Mouse (Mus musculus) G1E (cell line): ENCODE results near the gene Tmigd1.

ENCODE experiments used
- CTCF ChIP-seq: IDR thresholded peaks from 2 replicates; pipeline ENCODE4 v1.5.1; 2012; ENCODE audit warnings: low read depth, low read length, inconsistent platforms, mixed read lengths
- GATA1 ChIP-seq: IDR thresholded peaks from 2 replicates; pipeline ENCODE4 v1.6.1; 2012; ENCODE audit warnings: borderline replicate concordance, low read length, inconsistent platforms, mixed read lengths
- GATA2 ChIP-seq: IDR thresholded peaks from 2 replicates; pipeline ENCODE4 v1.6.1; 2012; ENCODE audit warnings: low read depth, low read length, inconsistent platforms, borderline replicate concordance
- POLR2AphosphoS5 ChIP-seq: IDR thresholded peaks from 2 replicates; pipeline ENCODE4 v1.6.1; 2012; ENCODE audit warnings: low read depth, low read length, inconsistent platforms; ENCODE audit not compliant: insufficient replicate concordance
- TAL1 ChIP-seq: conservative IDR thresholded peaks from 2 replicates; pipeline ENCODE4 v1.6.1; 2012; ENCODE audit warnings: low read depth, low read length, inconsistent platforms, mixed read lengths

DNA sequence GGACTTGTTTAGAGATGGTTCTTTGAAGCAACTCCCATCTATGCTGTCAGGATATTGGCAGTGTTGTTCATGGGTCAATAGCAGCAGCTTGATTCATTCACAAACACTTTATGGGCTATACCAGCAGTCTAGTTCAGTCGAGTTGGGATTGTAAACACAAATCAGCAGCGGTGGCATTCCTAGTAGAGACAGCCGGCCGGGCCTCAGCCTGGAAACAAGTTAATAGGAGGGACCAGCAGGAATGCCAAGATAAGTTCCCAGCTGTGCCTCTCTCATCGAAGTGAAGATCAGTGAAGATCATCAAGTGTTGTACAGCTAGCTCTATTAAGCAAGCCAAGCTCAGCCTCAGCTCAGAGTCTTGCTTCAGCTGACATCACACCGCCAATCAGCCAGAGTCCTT, 5.6 kb upstream of the Tmigd1 start:
- TF ChIP-seq CTCF = no peak
- TF ChIP-seq GATA1 = no peak
- TF ChIP-seq TAL1 = no peak
- no peak for TF ChIP-seq POLR2AphosphoS5
- TF ChIP-seq GATA2 = no peak
